Mouse (Mus musculus) liver, adult (tissue): ENCODE data around the gene Ptprt.

ENCODE experiments used
- GATA4 ChIP-seq: IDR thresholded peaks from 2 replicates; pipeline ENCODE4 v1.6.1; 2014; ENCODE audit warnings: mild to moderate bottlenecking, low read length; ENCODE audit not compliant: insufficient replicate concordance

Ptprt gene

DNA sequence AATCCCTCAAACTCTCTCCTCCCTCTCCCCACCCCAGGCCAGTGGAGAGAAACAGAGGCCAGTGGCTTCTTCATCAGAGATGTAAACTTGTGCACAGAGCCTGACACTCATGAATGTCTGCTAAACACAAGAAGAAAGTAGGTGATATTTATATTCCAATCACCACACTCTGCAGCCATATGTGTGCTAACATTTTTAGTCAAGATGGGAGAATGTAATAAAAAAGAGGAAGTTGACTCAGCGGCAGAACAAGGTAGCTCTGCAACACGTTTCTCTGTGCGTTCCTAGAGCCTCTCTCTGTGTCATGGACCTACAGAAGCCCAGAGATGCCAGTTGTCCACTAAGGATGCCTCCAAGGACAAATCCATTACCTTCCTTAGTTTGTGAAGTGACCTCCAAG lies 34.9 kb downstream of the Ptprt start:
- TF ChIP-seq GATA4, result no peak

DNA sequence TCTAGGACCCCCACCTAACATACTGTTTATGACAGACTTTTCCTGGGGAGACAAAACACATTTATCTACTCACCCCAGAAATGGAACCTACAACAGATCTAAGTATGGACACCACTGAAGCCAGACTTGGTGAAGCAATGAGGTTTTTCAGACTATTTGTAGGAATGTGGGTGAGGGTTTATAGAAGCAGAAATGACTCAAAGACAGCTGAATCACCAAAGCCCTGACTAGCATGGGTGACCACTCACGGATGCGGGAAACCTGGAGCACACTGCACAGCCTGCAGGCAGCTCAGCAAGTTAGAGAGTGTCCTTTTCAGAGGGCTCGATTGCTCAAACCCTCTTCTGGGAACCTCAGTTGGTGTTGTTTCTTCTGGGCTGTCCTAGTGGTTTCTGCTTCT lies 36.2 kb downstream of the Ptprt start:
- no peak for TF ChIP-seq GATA4

DNA sequence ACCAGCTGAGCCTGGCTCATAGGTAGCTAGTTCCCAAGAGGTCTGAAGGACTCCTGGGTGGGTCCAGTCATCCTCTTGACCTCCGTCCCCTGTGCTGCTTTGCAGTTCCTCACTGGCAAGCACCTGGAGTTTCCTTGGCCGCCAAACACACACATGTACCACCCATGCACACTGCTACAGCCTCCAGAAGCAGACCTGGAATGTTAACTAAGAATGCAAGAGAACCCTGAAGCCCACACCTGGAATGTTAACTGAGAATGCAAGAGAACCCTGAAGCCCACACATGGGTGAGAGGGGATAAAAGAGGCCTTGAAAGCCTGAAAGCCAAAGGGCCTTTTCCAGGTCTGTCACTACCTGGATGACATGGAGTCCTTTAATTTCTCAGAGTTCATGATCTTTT lies 46.7 kb downstream of the Ptprt start:
- TF ChIP-seq GATA4, result no peak

DNA sequence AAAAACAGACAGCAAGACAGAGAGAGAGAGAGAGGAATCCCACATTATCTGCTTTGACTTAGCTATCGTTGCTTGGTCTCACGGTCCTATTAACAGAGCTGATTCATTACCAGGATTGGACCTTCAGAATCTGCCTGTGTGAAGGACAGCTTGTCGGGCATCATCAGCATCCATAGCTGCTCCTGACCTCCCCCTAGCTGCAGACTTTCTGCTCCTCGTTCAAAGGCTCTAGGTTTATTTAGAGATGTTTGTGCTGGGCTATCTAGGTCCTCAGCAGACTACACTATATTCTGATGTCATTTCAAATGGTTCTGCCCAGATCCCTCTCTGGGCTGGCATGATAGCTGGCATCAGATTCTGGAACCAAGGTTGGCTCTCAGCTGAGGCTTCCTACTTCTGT lies 47.5 kb downstream of the Ptprt start:
- TF ChIP-seq GATA4, result no peak

DNA sequence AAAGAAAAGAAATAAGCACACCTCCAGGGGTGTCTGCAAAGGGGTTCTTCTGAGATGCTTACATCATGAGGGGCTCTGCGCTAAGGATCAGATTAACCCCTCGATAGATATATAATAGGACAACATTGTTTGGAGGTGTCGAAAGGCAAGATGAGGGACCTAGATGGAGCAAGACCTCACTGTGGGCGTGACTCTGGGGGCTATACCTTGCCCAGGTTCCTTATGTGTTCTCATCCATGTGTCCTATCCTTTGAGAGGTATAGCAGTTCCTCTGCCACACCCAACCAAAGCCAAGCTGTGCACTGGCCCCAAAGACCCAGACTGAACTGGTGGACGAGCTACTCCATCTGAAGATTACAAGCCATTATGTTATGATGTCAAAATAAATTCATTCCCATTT lies 58.2 kb downstream of the Ptprt start:
- no peak for TF ChIP-seq GATA4

DNA sequence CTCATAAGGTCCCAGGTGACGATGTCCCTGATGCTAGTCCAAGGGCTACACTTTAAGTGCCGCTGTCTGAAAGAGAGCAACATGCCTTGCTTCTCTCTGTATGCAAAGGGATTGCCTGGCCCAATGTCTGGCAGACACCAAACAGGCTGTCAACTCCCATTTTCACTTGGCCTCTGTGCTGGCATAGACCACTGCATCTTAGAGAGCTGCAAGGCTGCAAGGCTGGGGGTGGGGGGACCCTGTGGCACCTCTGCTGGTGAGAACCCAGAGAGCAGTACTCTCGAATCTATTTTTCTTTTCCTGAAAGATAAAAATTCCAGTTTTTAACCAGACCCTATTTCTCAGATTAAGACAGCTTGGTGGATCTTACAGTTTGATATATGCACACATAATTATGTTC lies 69.6 kb downstream of the Ptprt start:
- TF ChIP-seq GATA4, result no peak

DNA sequence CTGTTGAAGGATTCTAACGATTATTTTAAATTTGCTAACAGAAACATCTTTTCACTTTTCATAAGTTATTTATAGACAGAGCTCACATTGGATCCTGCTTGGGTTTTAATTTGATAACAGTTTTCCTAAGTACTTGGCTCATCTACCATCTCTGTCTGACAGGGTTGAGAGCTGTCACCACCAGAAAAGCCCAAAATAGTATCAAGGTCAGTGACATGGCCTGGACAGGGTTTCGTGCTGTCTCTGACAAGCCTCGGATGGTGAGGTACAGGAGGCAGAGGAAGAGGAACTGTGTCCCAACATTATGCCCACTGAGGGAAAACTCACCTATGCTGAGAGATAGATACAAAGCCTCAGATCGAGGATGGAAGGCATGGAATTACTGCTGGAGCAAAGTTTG lies 79.3 kb downstream of the Ptprt start:
- TF ChIP-seq GATA4, result no peak

DNA sequence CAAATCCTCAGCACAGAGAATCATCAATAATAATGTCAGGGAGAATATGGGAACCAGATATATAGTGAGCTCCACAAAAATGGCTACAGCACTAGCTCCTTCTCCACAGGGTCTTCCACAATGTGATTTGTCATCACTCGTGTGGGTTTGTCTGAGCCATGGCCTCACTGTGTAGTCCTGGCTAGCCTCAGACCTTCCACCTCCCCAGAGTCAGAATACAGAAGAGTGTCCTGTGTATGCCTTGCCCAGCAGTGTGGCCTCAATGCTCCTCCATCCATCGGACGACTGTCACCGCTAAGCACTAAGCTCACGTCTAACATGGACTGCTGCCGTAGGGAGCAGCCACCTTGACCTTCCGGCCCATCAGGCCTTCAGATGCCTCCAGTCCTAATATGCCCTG lies 83.1 kb downstream of the Ptprt start:
- TF ChIP-seq GATA4, result no peak

DNA sequence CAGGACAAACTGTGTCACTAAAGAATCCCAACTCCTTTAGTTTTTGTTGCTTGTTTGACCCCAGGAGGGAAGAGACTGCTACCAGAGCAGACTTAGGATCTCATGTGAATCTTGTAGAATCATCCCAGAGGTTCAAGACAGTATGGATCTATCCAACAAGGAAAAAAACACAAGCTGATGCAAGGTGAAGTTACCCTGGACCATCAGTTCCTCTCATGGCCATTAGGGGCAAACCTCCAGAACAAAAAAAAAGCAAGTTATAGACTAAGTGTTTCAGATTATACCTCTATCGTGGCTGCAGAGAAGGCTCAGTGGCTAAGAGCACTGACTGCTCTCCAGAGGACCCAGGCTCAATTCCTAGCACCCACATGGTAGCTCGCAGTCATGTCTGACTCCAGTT lies 88.1 kb downstream of the Ptprt start:
- no peak for TF ChIP-seq GATA4

DNA sequence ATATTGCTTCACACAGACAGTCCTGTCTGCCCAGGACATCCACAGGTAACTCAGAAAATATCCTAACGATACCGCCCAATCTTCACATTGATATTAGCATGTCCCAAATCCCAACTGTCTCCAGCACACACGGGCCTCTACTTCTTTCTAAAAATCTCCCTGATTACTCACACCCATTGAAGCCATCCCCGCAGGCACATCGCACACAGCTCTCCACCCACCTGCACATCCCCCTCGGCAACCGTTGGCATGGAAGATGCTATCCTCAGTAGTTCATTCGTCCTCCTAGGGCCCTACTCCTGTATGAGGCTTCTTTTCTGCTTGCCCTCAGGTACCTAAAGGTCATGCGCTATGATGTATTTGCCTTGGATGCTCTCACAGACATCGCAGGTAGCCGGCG lies 89.9 kb downstream of the Ptprt start:
- no peak for TF ChIP-seq GATA4

DNA sequence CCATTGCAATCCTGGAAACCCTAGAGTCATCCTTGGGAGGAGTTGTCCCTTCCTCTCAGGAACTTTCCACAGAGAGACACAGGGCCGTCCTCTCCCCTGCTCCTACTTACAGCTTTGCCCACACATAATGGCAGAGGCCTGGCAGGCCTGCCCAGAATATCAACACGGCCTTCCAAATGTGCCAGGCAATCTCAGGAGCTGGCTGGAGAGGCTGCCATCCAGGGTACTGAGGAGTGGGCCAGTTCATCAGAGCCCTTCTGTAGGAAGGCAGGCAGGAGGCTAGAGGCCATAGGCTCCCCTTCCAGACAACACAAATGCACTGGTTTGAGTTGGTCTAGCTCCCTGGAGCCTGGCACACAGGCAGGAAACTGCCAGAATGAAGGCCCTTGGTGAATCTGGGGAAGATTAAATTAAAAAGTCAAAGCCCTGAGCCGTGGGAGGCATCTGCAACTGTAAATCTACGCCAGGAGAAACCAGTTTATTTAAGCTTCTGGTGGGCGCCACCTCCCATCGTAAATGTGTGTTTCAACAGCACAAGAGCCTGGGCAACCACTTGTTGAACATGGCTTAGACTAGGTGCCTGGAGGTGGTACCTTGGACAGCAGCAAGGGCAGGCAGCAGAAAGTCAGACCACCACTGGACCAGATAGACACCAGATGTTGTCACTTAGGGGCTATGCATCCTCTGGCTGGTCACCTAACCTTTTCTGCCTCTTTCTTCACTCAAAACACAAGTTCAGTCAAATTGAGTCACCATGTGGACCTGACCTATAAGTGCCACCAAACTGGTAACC lies 92.4 kb downstream of the Ptprt start:
- TF ChIP-seq GATA4, result no peak

DNA sequence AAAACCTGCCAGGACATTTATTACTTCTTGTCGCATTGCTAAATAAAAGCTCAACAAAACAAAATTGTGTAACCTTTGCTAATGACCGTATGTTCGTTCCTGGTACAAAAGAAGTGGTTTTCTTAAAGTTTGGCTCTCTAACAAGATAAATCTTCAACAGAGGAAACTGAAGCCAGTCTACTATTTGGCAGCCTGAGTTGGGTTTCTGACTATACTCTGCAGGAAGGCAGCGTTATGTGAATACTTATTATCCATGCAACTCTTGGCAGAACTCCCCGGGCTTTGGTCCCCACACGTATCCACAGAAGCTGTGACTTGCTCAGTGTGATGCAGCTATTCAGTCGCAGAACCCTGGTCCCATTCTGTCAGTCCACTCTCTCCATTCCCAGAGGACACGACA lies 112.6 kb downstream of the Ptprt start:
- TF ChIP-seq GATA4, result no peak

DNA sequence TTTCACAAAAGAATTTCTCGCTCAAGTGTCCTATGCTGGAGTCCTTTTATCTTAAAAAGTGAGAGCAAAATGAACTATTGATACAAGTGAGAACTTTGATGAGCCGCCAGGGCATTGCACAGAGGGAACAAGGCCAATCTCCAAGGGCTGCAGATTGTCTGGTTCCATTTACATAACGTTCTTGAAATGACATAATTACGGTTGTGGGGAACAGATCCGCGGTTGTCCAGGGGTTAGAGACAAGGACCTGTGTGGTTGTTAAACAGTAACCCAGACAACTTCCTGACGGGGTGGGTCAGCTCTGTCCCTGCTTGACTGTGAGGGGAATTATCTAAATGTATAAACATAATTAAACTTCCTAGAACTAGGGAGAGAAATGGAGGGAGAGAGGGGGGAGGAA lies 129.3 kb downstream of the Ptprt start:
- TF ChIP-seq GATA4, result no peak

DNA sequence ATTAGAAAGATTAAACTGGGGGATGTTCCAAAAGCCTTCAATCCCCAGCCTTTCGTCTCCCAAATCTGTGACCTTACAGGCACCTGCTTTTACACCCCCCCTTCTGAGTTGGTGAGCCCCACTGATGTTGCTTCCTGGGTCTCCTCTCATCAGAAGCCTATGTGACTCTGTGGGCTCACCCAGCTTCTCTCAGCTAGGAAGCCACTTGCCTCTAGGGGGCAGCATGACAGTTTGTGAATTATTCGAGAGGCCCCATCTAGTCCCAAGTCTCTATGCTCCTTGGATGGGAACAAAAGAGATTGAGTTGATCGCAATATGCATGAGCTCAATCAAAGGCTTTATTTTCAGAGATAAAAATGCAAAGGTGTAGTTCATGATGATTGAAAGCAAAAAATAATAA lies 132.0 kb downstream of the Ptprt start:
- no peak for TF ChIP-seq GATA4

DNA sequence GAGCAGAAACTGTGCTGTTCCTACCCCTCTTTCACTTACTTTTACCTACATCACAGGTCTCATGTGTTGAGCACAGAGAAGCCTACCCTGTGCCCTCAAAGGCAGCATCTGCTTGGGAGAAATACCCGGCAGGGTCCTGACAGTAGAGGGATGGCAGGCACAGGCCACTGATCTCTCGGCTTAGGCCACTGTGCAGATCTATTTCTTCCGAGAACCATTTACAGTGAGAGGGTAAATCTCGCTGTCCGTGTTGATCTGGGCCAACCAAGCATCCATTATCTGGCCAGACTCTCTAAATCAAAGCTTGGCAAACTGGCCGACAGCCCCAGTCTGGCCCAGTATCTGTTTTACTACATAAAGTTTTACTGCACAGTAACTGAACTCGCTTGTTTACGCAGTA lies 145.0 kb downstream of the Ptprt start:
- no peak for TF ChIP-seq GATA4

DNA sequence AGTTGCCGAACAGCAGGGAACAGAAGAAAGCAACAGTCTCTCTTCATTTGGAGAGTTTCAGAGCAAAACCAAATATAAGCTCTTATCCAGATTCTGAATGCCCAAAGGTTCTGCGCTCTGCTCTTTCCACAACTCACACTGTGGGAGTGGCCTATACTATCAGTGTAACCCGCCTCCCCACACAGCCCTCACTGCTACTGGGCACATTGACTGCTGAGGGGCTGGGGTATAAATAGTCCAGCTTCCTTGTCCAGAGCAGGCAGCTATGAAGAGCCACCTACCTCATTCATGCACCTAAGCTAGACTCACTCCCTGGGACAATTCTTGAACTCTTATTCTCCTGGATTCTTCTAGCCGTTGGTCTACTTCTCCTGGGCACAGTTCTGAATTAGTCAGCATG lies 147.9 kb downstream of the Ptprt start:
- TF ChIP-seq GATA4, result no peak

DNA sequence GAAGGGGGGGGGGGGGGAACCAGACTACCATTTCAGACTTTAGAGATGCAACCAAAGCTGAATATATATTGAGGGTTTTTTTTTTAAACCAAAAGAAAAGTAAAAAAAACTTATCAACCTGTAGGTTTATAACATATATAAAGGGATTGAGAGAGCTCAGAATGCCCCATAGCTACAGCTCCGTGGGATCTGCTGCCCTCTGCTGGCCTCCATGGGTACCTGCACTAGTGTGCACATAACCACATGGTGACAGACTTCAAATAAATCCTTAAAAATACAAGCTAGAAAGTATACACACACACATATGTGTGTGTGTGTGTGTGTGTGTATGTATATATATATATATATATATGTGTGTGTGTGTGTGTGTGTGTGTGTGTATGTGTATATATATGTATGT lies 148.9 kb downstream of the Ptprt start:
- no peak for TF ChIP-seq GATA4
